Mouse (Mus musculus) 416B (cell line): ENCODE results near the gene Wdr61.
A peak's percentile ranks its signal among the peaks of the same experiment; 100 is the strongest.

ENCODE experiments used
- DNase-seq: peaks from one replicate; pipeline ENCODE4 v3.0.0; 2011; ENCODE audit warnings: low read depth

The Wdr61 gene

GRCm38 (mm10) chr9:54733921-54734638 is at the start of gene Wdr61:
Gene Wdr61 (minus strand): TSS chr9:54734519.
- peak; percentile 96 for DNase-seq

- DNase-seq, result no peak
These were observed 49.7 kb upstream of the Wdr61 start for GRCm38 (mm10) chr9:54784003-54784402.

DNA sequence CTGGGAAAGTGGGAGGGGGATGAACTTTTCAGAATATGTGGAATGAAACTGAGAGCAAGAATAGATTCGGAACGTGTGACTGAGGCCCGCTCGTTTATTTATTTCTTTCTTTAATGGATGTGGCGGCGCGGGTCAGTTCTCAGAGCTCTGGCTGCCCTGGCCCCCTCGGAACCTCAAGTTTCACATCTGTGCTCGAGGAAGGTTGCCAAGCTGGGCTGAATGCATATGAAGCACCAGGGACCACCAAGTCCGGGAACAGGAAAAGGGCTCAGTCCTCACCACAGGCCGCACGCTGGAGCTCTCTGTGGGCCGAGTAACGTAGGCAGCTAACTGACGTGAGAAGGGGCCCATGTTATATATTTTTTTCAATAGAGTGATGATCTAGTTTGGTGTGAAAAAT is 48.2 kb upstream of the Wdr61 start:
- DNase-seq, result no peak

GRCm38 (mm10) chr9:54779280-54779679 is 45.0 kb upstream of the Wdr61 start:
- DNase-seq, result no peak

DNA sequence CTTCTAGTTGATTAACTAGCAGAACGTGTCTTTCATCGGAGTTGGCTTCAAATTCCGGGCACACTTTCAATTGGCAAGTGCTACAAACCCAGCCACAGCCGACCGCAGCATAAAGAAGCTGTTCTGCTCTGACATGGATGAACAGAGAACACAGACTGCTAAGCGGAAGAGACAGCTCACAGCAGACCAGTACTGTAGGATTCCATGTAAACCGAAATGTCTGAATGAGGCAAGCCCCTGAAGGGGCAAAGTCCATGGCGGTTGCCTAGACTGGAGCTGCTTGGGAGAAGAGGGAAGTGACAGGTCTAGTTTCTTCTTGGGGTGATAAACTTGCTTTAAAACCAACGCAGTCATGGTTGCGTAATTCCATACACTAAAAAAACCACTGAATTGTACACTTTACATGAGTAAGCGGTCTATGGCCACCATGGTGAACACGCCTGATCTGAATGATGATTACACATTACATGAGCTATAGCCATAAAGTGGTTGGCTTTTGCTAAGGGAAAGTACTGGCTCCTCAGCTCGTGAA is 42.2 kb upstream of the Wdr61 start:
- DNase-seq, result peak; percentile 78

DNA sequence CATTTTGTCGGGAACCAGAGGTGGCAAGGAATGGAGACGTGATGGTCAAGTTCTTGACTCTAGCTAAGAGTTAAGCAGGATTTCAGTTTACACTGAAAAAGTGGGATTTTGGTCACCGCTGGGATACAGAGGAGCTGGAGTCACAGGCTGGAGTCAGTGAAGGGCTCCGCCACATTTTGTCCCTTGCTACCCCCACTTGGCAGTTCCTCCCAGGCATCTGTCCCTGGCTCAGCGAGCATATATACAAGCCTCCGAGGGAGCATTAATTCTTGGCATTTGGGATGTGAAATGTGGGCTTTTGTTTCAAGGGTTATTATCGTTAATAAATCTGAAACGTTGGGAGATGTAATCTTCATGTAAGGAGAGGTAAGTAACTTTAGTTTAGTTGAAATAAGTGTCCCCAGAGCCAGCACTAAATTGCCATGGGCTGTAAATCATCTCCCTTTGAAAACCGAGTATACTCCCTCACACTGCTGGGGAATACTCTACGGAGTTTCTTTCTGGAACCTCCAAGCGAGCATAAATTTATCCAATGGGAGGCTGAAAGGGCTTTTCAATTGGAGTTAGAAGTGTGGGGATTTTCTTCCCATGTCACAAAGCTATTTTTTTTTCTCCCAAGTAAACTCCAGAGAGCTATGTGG is 35.9 kb upstream of the Wdr61 start:
- no peak for DNase-seq

DNA sequence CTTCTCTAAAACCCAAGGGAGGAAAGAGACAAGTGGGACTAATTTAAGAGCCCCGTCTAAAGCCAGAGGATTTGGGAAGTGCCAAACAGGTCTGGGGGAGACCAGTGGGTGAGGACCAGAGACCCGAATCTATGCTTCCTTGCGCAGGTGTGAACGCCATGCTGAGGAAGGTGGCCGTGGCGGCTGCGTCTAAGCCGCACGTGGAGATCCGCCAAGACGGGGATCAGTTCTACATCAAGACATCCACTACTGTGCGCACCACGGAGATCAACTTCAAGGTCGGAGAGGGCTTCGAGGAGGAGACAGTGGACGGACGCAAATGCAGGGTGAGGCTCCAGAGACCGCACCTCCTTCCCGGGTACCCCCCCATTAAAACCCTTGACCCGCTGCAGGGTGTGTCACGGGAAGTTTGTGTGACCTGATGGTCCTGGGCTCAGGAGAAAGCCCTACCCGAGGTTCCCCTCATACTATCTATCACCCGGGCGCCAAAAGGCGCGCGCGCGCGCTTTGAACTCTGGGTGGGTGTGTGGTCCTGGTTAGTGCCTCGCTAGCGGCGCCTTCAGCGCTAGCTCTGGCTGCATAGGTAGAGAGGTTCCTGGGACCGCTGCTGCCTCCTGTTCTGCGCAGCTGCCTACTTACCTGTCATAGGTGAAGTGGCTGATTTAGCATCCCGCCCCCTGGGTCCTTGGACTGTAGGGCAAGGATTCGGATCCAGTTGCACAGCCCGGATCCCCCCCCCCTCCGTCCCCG is 31.2 kb upstream of the Wdr61 start:
- DNase-seq, result no peak

GRCm38 (mm10) chr9:54764561-54765217 is 30.4 kb upstream of the Wdr61 start, which contains the start of gene Crabp1:
Gene Crabp1 (plus strand): TSS chr9:54764748.
- DNase-seq, result no peak

GRCm38 (mm10) chr9:54764091-54764490 is 29.8 kb upstream of the Wdr61 start:
- no peak for DNase-seq

DNA sequence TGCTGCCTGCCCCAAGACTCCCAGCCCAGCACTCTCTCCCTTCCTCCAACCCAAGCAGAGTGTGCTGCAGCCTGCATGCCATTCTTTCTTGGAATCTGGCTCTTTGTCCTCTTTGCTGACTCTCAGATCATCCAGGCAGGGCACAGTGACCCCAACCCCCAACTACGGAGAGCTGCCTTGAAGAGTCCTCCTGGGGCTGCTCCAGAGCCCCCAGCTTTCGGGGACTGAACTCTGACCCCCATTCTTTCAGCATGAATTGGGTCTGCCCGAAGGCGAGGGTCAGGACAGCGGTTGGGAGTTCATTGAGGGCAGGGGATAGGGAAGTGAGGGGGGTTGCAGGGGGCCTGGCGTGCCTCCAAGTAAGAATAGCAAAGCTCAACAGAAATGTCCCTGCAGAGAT is 25.3 kb upstream of the Wdr61 start:
- no peak for DNase-seq

DNA sequence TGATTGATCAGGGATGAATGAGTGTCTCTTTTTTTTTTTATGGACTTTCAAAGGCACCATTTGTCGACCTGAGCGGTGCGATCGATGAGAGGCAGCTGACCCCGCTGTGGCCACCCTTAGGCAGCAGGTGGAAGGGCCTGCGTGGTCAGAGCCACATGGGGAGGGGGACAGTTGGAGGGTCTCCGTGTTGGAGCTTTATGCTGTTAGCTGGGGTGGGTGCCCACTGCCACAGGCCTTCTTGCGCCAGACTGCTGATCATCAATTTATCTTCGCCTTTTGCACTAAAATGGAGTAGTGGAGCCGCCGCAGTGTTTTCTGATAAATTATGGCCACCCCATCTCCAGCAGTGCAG is 18.6 kb upstream of the Wdr61 start:
- no peak for DNase-seq

DNA sequence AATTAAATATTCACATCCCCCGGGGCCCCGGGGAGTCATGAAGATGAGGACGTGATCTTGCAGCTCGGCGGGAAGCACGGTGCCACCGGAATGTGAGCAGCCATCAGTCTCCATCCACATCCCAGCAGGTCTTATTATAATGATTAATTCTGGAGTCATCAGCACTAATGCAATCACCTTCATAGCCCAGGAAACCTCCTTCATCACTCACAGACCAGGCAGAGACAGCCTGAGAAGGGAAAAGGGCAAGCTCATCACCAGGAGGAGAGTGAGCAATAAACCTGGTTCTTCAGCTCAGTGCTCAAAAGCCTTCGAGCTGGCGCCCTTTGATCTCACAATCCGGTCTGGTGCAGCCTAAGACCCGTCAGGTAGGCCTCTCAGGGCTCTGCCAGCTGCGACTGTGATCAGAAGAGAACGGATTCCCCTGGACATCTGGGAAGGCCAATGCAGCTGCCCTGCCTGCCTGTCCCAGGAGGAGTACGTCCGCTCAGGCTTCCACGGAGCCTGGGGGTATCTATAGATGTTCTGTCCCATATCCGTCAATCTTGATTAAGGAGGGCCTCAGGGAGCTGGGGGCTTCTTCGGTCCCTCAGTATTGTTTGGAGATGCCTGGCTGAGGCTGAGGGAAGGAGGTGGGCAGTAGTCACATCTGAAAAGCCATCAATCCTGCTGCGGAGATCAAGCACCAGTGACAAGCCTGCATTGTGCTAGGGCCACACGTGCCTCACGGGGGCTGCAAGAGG is 18.1 kb upstream of the Wdr61 start:
- DNase-seq, result no peak

DNA sequence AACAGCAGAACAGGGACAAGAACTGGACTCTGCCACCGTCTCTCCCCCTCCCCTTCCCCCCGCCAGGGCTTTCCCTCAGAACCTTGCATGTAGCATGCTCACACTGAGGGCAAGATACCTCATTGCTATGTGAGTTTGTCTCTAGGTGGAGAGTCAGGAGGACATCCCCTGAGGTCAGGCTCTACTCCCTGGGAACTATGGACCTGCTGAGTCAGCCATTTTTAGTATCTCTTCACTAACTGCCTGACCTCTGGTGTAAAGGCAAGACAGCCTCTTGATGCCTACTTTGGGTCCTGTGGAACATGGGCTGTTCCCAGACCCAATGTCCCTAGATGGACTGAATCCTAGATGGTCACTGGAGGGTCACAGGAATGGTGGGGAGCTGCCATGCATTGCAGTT is 17.4 kb upstream of the Wdr61 start:
- no peak for DNase-seq

DNA sequence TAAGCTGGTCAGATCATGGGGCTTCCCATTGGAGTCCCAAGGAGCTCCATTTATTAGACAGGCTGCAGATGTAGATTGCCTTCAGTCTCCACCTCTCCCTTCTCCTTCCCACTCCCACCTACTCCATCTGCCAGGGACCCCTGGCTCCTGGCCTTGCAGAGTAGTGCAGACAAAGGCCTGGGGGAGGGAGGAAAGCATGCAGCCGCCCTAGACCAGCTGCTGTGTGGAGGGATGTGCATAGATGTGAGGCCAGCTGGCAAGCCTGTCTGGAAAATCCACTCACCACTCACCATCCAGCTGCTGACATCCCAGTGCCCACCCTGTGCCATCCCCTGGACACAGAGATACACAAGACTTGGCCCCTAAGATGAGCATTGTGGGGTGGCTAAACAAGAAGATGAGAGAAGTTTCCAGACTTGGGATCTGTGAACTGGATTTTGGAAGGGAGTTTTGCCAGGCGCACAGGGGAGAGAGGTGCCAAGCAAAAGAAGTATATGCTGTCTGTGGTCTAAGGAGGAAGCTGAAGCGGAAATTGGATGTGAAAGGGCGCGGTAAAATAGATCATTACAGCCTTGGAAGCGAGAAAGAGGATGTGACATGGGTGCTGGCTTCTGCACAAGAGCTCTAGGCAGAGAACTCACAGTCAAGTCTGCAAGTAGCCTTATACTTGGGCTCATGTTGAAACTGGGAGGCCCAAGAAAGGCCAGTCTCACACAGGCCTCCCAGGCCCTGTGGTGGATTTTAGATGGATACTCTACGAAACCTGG is 16.1 kb upstream of the Wdr61 start:
- no peak for DNase-seq

DNA sequence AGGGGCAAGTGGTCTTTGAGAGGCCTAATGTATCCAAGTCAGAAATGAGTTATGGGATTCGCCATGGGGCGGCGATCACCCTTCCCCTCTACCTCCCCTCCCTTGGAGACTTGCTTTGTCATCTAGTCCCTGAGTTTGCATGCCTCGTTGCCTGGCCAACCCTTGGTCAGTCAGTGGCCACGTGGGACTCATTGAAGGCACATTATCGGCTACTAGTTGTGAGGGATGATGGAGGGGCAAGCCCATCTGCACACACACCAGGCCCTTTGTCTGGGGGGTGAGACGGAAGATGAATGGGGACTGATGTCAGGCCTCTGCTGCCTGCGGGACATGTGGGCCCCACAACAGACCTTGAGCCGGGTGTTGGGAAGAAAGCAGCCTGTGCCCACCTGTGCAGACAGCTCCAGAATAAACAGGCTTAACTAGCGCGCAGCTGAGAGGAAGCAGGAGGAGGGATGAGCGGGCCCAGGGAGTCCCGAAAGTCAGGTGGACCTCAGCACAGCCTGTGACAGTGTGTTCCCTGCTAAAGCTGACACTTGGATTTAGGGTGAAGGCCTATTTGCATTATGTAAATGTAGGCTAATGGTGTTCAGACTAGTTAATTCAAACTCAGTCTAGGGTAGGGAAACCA is 11.5 kb upstream of the Wdr61 start:
- DNase-seq, result no peak

DNA sequence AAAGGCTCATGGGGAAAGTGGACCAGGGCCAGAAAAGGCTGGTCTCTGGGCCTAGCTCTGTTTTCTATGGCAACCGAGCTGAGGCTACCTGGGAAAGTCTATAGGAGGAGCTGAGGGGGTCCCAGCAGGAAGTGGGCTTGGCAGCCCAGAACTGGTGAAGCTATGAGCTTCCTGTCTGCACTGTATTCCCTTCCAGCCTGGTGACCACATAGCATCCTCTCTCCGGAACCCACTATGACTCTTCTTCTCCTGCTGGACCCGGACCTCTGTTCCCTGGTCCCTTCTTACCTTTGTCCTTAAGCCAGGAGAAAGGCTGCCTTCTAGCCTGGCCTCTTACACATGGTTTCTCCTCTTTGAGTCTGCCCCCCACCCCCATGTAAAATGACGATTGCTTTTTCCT is 9.6 kb upstream of the Wdr61 start:
- peak; percentile 39 for DNase-seq

- DNase-seq, result peak; percentile 64
These were observed 4.1 kb upstream of the Wdr61 start for GRCm38 (mm10) chr9:54738376-54738775.

- peak; percentile 90 for DNase-seq
These were observed 2.0 kb upstream of the Wdr61 start for GRCm38 (mm10) chr9:54736284-54736701.

DNA sequence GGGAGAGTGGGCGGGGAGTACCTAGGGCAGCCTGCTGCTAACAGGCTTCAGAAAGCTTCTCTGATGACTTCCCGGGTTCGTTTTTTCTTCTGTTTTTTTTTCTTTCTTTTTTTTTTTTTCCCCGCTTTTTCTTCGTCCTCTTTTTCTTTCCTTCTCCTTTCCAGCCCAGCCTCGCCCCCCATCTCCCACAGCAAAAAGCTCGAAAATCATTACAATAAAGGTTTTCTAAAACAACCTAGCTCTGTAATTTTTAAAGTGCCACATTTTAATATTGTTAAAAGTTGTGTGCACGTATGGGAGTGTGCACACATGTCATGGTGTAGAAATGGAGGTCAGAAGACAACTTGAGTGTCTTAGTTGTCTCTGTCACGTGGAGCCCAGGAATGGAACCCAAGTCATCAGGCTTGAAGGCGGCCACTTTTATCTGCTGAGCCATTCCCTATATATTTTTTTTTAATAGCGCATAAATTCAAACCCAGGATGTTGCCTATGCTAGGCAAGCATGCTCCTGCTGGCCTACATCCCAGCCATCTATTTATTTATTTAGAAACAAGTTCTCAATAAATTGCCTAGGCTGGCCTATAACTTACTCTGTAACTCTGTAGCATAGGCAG is 427 bp upstream of the Wdr61 start:
- DNase-seq, result no peak

DNA sequence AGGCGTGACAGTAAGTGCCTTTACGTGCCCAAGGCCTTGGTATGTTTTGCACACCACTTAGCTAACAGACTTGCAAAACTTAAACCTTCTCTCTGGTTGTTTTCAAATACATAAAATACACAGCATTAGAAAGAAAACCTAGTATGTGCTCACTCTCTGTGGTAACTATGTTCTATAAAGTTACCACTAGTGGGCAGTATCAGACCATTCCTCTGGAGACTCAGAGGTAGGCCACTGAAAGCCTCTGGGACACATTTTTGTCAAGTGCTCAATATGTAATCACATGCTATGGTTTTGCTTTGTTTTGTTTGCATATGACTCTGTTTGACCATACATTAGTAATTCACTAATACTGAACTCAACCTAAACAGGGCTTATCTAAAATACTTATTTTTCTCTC is 2.2 kb downstream of the Wdr61 start:
- DNase-seq, result peak; percentile 74
